Mouse (Mus musculus) C2C12 (cell line): ENCODE measurements around the gene Uso1. TPM values are rescaled to one million over a fixed set of nuclear protein-coding genes. Genes with fewer than 3 reads are reported as not detected.
A peak's percentile ranks its signal among the peaks of the same experiment; 100 is the strongest.

ENCODE experiments used
- H3K27me3 ChIP-seq: one replicate; pipeline ENCODE4 v1.6.1; 2011; ENCODE audit not compliant: control insufficient read depth, insufficient read depth, insufficient read length
- H3K36me3 ChIP-seq: one replicate; pipeline ENCODE4 v1.6.1; 2011; ENCODE audit not compliant: control insufficient read depth, insufficient read depth
- H3K4me3 ChIP-seq: one replicate; pipeline ENCODE4 v1.5.1; 2011; ENCODE audit warnings: mild to moderate bottlenecking, control low read depth; ENCODE audit not compliant: poor library complexity, insufficient read depth, severe bottlenecking
- H3K79me2 ChIP-seq: one replicate; pipeline ENCODE4 v1.6.1; 2011; ENCODE audit not compliant: control insufficient read depth, insufficient read depth
- H3K79me3 ChIP-seq: one replicate; pipeline ENCODE4 v1.6.1; 2011; ENCODE audit warnings: low read depth, control low read depth
- H3ac ChIP-seq: one replicate; pipeline ENCODE3; 2011; ENCODE audit warnings: low read depth; ENCODE audit not compliant: control insufficient read depth, insufficient read length
- CEBPB ChIP-seq: IDR thresholded peaks from one replicate; pipeline ENCODE4 v1.6.1; 2011; ENCODE audit warnings: low read depth, mild to moderate bottlenecking, control low read depth, moderate library complexity
- CTCF ChIP-seq: IDR thresholded peaks from one replicate; pipeline ENCODE4 v1.5.1; 2011; ENCODE audit not compliant: control insufficient read depth, insufficient read depth, insufficient read length
- FOSL1 ChIP-seq: IDR thresholded peaks from one replicate; pipeline ENCODE4 v1.8.0; 2011; ENCODE audit warnings: mild to moderate bottlenecking, low read length; ENCODE audit not compliant: poor library complexity, insufficient read depth, severe bottlenecking
- MAX ChIP-seq: IDR thresholded peaks from one replicate; pipeline ENCODE4 v1.6.1; 2011; ENCODE audit warnings: mild to moderate bottlenecking, control low read depth
- MYOD1 ChIP-seq: IDR thresholded peaks from one replicate; pipeline ENCODE4 v1.6.1; 2011; ENCODE audit warnings: low read depth; ENCODE audit not compliant: control insufficient read depth, insufficient read length
- MYOG ChIP-seq: IDR thresholded peaks from one replicate; pipeline ENCODE4 v1.6.1; 2011; ENCODE audit not compliant: control insufficient read depth, insufficient read length; ENCODE audit errors: extremely low read depth
- USF1 ChIP-seq: IDR thresholded peaks from one replicate; pipeline ENCODE4 v1.6.1; 2011; ENCODE audit warnings: low read depth, mild to moderate bottlenecking, control low read depth, moderate library complexity
- polyA plus RNA-seq: library from polyadenylated mRNA; unstranded; fragments of >200 nt; fragmentation: generic; extraction: Trizol; gene quantifications from one replicate; pipeline ENCODE4 v1.2.1, GENCODE M21; 2012; ENCODE audit warnings: missing spikeins

The Uso1 gene
- polyA plus RNA-seq, 1 experiment: 27.3 TPM

DNA sequence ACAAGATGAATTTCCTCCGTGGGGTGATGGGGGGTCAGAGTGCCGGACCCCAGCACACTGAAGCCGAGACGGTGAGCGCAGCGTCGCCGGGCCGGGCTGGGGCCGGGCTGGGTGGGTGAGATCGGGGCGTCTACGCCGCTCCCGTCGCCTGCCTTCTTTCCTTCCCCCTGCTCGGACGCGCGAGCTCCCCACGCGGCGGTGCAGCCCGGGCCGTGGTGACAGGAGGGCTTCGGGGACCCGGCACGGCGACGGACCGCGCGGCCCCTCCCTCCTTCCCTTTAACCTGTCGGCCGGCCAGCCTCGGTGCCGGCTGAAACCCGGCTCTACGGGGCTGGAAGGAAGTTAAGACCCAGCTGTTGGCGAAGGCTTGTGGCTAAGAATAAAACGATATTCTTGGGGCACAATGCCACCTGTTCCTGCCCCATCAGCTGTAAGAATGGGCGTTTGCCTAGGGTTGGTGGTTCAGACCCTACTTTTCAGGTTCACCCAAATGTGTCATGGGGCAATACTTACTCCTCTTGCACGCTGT is 419 bp downstream of the Uso1 start:
- TF ChIP-seq MYOD1 (peak; percentile 37), MYOG (no peak)
- Histone ChIP-seq H3K4me3 (peak overlapping the region; percentile 82), H3K27me3 (no peaks in the 10 kb centered on the region), H3ac (peak overlapping the region; percentile 73), H3K79me3 (peaks cover 37% of the 10 kb centered on the region), H3K79me2 (peaks cover 48% of the 10 kb centered on the region), H3K36me3 (no peaks in the 10 kb centered on the region)

DNA sequence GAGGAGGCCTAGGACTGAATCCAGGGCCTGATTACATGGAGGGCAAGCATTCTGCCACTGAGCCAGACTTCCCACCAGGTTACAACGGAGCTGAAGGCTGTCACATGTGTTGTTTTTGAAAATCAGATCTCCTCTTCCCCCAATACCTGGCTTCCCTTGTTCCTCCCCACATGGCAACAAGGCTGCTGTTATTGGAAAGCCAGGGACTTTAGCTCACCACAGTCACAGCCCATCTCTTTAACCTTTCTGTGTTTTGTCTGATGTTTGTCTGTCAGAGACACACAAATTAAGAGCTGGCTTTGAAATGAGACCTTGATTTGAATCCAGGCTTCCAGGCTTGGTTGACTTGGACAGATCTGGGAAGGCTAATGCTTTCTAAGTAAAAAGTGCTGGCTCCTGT is 1.5 kb downstream of the Uso1 start:
- no peak overlapping the region for H3K4me3 ChIP-seq
- TF ChIP-seq CTCF (no peak), MYOD1 (no peak), MYOG (no peak), USF1 (no peak), MAX (no peak), FOSL1 (no peak), CEBPB (no peak)

DNA sequence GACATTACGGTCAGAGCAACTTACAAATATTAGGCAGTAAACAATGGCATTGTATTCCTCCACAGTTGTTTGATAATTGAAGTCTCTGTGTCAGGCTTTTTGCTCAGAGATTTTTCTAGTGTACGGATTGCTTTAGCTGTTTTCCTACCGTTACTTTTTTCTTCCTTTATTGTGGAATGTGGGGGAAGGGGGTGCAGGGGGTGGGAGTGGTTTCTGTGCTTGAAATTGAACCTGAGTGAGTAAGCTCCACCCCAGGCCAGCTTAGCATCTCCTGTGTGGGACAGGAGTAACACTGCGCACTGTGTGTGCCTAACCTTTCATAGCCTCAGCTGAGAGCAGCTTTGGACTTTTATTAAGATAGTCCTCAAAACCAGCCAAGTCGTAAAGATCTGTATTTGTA is 4.0 kb downstream of the Uso1 start:
- peaks cover 84% of the 10 kb centered on the region for H3K79me2 ChIP-seq
- no peak for TF ChIP-seq MYOD1
- TF ChIP-seq USF1: no peak
- TF ChIP-seq MYOG: no peak
- TF ChIP-seq FOSL1: no peak
- TF ChIP-seq CEBPB: no peak
- no peak for TF ChIP-seq MAX
- TF ChIP-seq CTCF: no peak
- H3K36me3 ChIP-seq: peaks cover 7% of the 10 kb centered on the region
- H3K79me3 ChIP-seq: peaks cover 67% of the 10 kb centered on the region
- no peaks in the 10 kb centered on the region for H3K27me3 ChIP-seq
- H3ac ChIP-seq: no peak overlapping the region
- no peak overlapping the region for H3K4me3 ChIP-seq

More for the DNA sequence above, 1.5 kb downstream of the Uso1 start:
- H3ac ChIP-seq: peak overlapping the region; percentile 48
- H3K36me3 ChIP-seq: no peaks in the 10 kb centered on the region
- H3K79me2 ChIP-seq: peaks cover 59% of the 10 kb centered on the region
- no peaks in the 10 kb centered on the region for H3K27me3 ChIP-seq
- peaks cover 46% of the 10 kb centered on the region for H3K79me3 ChIP-seq

DNA sequence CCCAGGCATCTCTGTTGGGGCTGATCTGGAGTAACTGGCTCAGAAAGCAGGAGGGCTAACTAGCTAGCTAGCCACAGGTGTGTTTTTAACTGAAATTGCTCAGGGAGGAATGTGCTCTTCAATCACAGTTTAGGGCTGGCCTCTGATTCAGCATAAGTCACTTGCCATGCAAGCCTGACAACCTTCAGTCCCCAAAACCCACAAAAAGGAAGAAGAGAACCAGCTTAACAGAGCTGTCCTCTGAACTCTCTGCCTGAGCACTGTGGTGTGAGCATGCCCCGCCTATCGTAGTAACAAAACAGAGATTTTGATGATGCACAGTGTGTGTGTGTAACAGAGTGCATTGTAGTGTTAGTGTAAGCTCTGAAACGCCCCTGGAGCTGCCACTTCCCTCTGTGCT is 4.7 kb downstream of the Uso1 start:
- H3ac ChIP-seq: no peak overlapping the region
- peaks cover 72% of the 10 kb centered on the region for H3K79me3 ChIP-seq
- no peaks in the 10 kb centered on the region for H3K27me3 ChIP-seq
- peaks cover 92% of the 10 kb centered on the region for H3K79me2 ChIP-seq
- no peak for TF ChIP-seq MAX
- no peak for TF ChIP-seq CEBPB
- TF ChIP-seq MYOD1: no peak
- TF ChIP-seq FOSL1: no peak
- no peak for TF ChIP-seq MYOG
- TF ChIP-seq CTCF: no peak
- TF ChIP-seq USF1: no peak
- peaks cover 7% of the 10 kb centered on the region for H3K36me3 ChIP-seq
- no peak overlapping the region for H3K4me3 ChIP-seq

DNA sequence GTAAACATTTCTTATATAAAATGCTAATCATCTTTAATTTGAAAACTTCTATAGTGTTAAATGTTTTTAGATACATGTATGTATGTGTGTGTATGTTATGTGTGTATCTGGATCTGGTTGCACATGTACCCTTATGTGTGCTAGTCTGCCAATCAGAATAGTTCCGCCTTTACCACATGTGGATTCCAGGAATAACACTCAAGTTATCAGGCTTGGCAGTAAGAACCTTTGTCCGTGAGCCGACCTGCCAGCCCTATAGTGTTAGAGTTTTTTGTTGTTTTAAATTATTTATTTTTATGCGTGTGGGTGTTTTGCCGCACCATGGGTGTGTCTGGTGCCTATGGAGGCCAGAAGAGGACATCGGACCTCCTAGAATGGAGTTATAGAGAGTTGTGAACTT is 5.9 kb downstream of the Uso1 start:
- no peaks in the 10 kb centered on the region for H3K27me3 ChIP-seq
- peaks cover 75% of the 10 kb centered on the region for H3K79me3 ChIP-seq
- TF ChIP-seq CEBPB (no peak), MYOD1 (no peak), USF1 (no peak), MYOG (no peak), MAX (no peak), FOSL1 (no peak), CTCF (no peak)
- H3ac ChIP-seq: no peak overlapping the region
- H3K79me2 ChIP-seq: peaks cover 96% of the 10 kb centered on the region
- H3K4me3 ChIP-seq: no peak overlapping the region
- peaks cover 7% of the 10 kb centered on the region for H3K36me3 ChIP-seq

DNA sequence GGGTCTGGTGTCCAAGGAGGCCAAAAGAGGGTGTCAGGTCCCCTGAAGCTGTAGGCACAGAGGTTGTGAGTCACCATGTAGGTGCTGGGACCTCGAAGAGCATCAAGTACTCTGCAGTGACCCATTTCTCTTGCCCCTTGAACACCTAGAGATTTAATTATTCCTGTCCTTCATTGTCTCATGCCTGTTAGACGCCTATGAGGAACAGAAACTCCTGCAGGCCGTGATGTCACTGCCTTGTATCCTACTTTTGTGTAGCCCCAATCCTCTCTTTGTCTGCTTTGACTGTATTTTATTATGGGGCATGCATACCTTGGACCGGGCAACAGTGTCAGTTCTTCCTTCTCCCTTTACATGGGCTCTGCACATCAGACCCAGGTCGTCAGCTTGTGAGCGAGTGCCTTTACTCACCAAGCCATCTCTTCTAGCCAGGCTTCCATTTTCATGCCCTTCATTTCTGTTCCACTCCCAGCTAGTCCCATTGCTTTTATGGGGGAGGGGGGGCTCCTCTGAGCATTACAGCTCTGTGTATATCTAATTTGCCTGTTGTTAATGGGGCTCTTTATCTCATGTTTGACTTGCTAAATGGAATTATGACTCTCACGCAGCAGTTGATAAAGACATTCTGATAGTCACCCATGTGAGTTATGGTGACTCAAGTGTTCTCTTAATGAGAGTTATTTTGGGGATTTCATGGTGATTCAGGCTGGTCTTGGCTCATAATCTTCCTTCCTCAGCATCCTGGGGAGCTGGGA is 7.4 kb downstream of the Uso1 start:
- H3K36me3 ChIP-seq: peaks cover 10% of the 10 kb centered on the region
- H3K27me3 ChIP-seq: no peaks in the 10 kb centered on the region
- no peak overlapping the region for H3K4me3 ChIP-seq
- peaks cover 69% of the 10 kb centered on the region for H3K79me3 ChIP-seq
- peaks cover 96% of the 10 kb centered on the region for H3K79me2 ChIP-seq
- H3ac ChIP-seq: no peak overlapping the region
- TF ChIP-seq CTCF: no peak
- no peak for TF ChIP-seq USF1
- no peak for TF ChIP-seq MAX
